Mouse (Mus musculus) limb, embryonic 15.5 days (tissue): ENCODE results near the gene Gpr68. TPM values are rescaled to one million over a fixed set of nuclear protein-coding genes. Genes with fewer than 3 reads are reported as not detected.

ENCODE experiments used
- ATAC-seq: fragments of 200-750 bp; cut with Nextera tagmentation; 2 replicates; pipeline ENCODE4 v1.8.0; 2017; ENCODE audit warnings: low read depth, moderate TSS enrichment; ENCODE audit not compliant: insufficient number of reproducible peaks, low FRiP score, low TSS enrichment
- H3K27ac ChIP-seq: fragments of 300-500 bp; sonication (generic); 2 replicates; pipeline ENCODE4 v1.5.1; 2015; ENCODE audit warnings: moderate library complexity, mild to moderate bottlenecking, inconsistent platforms
- H3K27me3 ChIP-seq: fragments of 300-500 bp; sonication (generic); 2 replicates; pipeline ENCODE4 v1.6.1; 2015; ENCODE audit warnings: inconsistent platforms
- H3K36me3 ChIP-seq: fragments of 300-500 bp; sonication (generic); 2 replicates; pipeline ENCODE4 v1.6.1; 2015; ENCODE audit warnings: inconsistent platforms
- H3K4me1 ChIP-seq: fragments of 300-500 bp; sonication (generic); 2 replicates; pipeline ENCODE4 v1.6.1; 2015; ENCODE audit warnings: inconsistent platforms
- H3K4me2 ChIP-seq: fragments of 300-500 bp; sonication (generic); 2 replicates; pipeline ENCODE4 v1.6.1; 2015; ENCODE audit warnings: mild to moderate bottlenecking, inconsistent platforms
- H3K4me3 ChIP-seq: fragments of 300-500 bp; sonication (generic); 2 replicates; pipeline ENCODE4 v1.5.1; 2015; ENCODE audit warnings: mild to moderate bottlenecking, inconsistent platforms
- H3K9ac ChIP-seq: fragments of 300-500 bp; sonication (generic); 2 replicates; pipeline ENCODE4 v1.6.1; 2015; ENCODE audit warnings: inconsistent platforms
- H3K9me3 ChIP-seq: fragments of 300-500 bp; sonication (generic); 2 replicates; pipeline ENCODE4 v1.6.1; 2016; ENCODE audit warnings: inconsistent platforms
- WGBS: fragments of 180-500 bp; shearing (Covaris S2); methylation state at CpG from one replicate; pipeline ENCODE4 v1.1.7; 2015; 5-methylcytosine and 5-hydroxymethylcytosine counted together
- polyA plus RNA-seq: library from polyadenylated mRNA; unstranded; fragments of >200 nt; fragmentation: Nextera tagmentation; extraction: Ambion mirVana; gene quantifications from 2 replicates; pipeline ENCODE4 v1.2.1, GENCODE M21; 2015

The Gpr68 gene
- polyA plus RNA-seq, result 0.33 and 0.61 TPM in 2 replicates

DNA sequence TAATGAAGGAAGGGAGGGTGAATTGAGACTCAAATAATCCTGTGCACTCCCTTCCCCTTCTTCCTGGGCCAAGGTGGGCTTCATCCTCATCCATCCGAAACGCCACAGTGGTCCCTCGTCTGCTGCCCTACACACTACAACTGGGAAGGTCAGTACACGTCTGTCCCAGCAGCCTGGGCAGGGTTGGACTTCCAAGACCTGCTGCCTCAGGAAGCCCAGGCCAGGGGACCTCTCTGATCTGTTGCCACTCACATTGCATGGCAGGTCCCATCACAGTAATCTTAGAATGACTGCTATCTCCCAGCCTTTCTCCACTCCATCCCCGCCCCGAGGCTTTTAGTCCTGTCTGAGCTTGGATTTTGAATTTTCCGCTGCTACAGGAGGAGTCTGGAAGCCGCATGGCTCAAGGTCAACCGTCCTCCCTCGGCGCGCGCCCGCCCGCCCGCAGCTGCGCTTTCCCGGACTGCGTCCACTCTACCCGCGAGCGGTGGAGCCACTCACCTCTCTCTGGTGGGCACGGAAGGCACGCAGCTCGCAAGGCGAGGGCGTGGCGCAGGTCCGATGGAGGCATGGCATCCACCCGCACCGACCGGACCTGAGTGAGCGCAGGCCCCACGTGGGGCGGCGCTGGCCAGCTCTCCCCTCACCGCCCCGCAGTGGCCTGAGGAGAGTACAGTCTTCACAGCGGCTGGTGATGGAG lies at the start of gene Gpr68:
Gpr68 (minus strand) TSS at position 601 of the 700 bp plus-strand sequence.
- H3K36me3 ChIP-seq, result no peaks in the 10 kb centered on the region
- no peak within 1 kb of the TSS for H3K27ac ChIP-seq
- no peaks in the 10 kb centered on the region for H3K9me3 ChIP-seq
- H3K4me2 ChIP-seq, result peak within 1 kb of the TSS; percentile 80
- H3K4me3 ChIP-seq, result peak within 1 kb of the TSS; percentile 39
- H3K9ac ChIP-seq, result peak within 1 kb of the TSS; percentile 27; the same call in 1 of the 2 replicates
- H3K27me3 ChIP-seq, result peaks cover 24% of the 10 kb centered on the region
- WGBS, result 5% methylated on average over 39 of the region's 39 CpGs
- peaks cover 23% of the 10 kb centered on the region for H3K4me1 ChIP-seq
- no peak for ATAC-seq

DNA sequence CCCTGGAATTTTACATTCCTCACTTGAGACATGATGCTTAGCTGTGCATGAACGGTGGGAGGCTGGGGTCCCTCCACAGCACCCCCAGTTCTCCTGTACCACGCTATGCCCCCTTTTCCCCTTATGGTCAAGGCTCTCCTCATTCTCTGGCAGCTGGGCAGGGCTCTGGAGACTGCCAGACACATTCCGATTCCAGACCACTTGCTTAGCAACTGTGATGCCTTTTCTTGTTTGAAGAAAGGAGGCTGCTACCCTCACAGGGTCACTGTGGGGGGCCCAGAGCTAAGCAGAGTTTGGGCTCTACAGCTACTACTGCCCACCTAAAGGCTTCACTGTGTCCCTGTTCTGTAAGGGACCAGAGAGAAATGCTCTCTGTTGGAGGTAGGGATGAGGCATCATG lies 49.3 kb upstream of the Gpr68 start:
- ATAC-seq, result no peak
- H3K9me3 ChIP-seq, result no peaks in the 10 kb centered on the region
- H3K36me3 ChIP-seq, result no peaks in the 10 kb centered on the region
- H3K4me3 ChIP-seq, result no peak overlapping the region
- H3K9ac ChIP-seq, result no peak overlapping the region
- H3K27ac ChIP-seq, result no peak overlapping the region
- peaks cover 9% of the 10 kb centered on the region for H3K4me1 ChIP-seq
- no peak overlapping the region for H3K4me2 ChIP-seq
- H3K27me3 ChIP-seq, result no peaks in the 10 kb centered on the region
- 51% methylated on average over 3 of the region's 3 CpGs for WGBS

DNA sequence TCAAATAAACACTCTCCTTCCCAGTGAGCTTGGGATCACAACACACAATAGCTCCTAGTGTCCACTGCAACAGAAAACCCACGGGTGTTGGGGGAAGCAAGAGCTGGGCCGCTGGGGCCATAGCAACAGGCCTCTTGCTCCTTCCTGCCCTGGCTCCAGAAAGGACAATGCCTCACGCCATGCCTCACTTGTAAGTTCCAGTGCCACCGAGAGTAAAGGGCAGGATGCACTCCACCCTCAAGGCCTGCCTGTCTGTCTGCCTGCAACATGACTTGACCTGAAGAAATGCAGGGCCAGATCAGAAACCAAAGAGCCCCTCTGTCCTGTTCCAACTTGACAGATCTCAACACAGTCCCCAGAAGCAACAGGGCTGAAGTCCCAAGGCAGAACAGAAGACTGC lies 48.8 kb upstream of the Gpr68 start:
- H3K27ac ChIP-seq, result no peak overlapping the region
- WGBS, result 51% methylated on average over 4 of the region's 4 CpGs

DNA sequence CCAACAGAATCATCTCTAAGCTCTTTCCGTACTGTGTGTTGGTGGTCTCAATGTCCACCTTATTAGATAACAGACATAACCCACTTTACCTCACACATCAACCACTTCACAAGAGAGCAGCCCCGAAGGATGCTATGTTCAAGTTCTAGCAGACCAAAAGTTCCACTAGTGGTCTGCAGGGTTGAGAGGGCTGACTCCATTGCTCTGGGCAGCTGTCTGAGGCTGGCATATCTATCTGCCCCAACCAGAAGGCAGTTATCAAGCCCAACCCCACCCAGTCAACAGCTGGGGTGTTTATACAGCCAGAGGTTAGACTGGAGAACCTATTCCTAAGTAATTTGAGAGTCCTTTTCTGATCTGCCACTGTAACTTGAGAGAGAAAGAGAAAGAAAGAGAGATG lies 48.0 kb upstream of the Gpr68 start:
- no peaks in the 10 kb centered on the region for H3K9me3 ChIP-seq
- H3K4me2 ChIP-seq, result no peak overlapping the region
- H3K4me1 ChIP-seq, result peaks cover 11% of the 10 kb centered on the region
- H3K4me3 ChIP-seq, result no peak overlapping the region
- no peak overlapping the region for H3K27ac ChIP-seq
- 94% methylated on average over 2 of the region's 2 CpGs for WGBS
- no peaks in the 10 kb centered on the region for H3K36me3 ChIP-seq
- no peak for ATAC-seq
- H3K27me3 ChIP-seq, result no peaks in the 10 kb centered on the region
- H3K9ac ChIP-seq, result no peak overlapping the region

More for the DNA sequence above, 48.8 kb upstream of the Gpr68 start:
- no peak for ATAC-seq
- Histone ChIP-seq H3K9ac (no peak overlapping the region), H3K4me3 (no peak overlapping the region), H3K36me3 (no peaks in the 10 kb centered on the region), H3K4me1 (peaks cover 11% of the 10 kb centered on the region), H3K27me3 (no peaks in the 10 kb centered on the region), H3K9me3 (no peaks in the 10 kb centered on the region), H3K4me2 (no peak overlapping the region)

DNA sequence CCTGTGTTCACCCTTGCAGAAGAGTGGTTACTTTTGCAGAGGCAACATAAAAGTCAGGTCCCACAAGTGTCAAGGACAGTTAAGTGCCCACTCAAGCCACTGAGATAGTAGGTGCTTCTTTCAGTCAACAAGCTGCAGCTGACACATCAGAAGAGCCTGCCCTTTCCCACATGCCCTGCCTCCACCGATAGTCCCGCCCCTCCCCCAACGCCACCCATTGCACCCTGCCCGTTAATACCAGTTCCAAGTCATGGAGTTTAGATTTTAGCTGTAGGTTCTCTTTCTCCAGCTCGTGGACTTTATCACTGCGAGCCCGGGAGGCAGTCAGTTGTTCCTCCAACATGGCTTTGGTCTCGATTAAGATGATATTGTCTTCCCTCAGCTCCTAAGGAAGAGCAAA lies 45.9 kb upstream of the Gpr68 start:
- Histone ChIP-seq H3K4me2 (no peak overlapping the region), H3K36me3 (no peaks in the 10 kb centered on the region), H3K4me1 (peaks cover 11% of the 10 kb centered on the region), H3K27ac (no peak overlapping the region), H3K4me3 (no peak overlapping the region), H3K9me3 (no peaks in the 10 kb centered on the region), H3K9ac (no peak overlapping the region), H3K27me3 (no peaks in the 10 kb centered on the region)
- WGBS, result 84% methylated on average over 8 of the region's 8 CpGs
- no peak for ATAC-seq

DNA sequence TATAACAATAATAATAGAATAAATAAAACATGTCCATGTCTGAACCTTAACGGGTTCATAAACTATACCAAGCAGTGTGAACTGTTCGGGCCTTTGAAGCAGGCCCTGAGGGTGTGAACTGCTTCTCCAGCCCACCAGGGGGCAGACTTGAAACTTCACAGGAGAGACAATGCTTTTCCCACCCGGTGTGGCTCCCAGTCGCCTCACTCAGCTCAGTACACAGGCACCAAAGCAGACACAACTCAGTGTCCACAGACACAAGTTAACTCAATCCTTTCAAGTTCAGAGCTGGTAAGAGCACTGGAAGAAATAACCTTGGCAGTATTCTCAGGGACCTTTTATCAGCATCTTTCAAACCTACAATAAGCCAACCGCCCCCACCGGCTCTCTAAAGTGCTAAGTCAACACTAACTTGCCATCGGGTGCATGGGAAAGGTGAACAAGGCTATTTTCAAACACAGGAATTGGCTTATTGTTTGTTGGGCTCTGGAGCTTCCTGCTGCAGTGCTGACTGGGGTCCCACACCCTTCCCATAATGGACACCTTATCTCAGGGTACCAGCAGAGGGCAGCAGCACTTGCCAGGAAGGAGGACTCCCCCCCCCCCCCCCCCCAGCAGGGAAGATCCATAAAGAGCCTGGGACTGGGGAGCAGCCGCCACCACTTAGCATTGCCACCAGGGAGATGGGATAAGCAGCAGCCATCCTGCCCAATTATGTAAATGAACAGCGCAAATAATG lies 44.4 kb upstream of the Gpr68 start:
- WGBS, result 40% methylated on average over 9 of the region's 9 CpGs

DNA sequence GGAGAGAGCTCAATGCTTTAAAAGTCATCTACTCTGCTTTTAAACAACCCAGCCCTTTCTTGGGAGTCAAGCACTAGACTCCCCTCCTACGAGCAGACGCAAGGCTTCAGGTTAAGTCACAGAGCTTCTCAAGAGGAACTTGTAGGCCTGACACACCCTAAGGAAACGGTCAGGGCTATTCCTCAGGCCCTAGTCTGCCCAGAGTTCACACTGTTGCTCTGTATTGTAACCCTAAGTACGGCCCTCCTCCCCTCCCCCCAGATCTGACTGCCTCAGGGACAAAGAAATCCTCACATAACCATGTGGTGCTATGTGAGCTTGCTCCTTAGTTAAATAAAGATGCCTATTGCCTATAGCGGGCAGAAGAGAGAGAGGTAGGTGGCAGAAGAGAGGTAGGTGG lies 41.1 kb upstream of the Gpr68 start:
- H3K27ac ChIP-seq, result no peak overlapping the region
- H3K4me1 ChIP-seq, result peaks cover 4% of the 10 kb centered on the region; the same call in 1 of the 2 replicates
- no peak overlapping the region for H3K4me2 ChIP-seq
- no peak for ATAC-seq
- H3K4me3 ChIP-seq, result no peak overlapping the region
- H3K36me3 ChIP-seq, result peaks cover 6% of the 10 kb centered on the region; the same call in 1 of the 2 replicates
- no peak overlapping the region for H3K9ac ChIP-seq
- H3K27me3 ChIP-seq, result no peaks in the 10 kb centered on the region
- 76% methylated on average over 5 of the region's 5 CpGs for WGBS
- H3K9me3 ChIP-seq, result no peaks in the 10 kb centered on the region

More for the DNA sequence above, 44.4 kb upstream of the Gpr68 start:
- peaks cover 4% of the 10 kb centered on the region for H3K4me1 ChIP-seq
- H3K27ac ChIP-seq, result no peak overlapping the region
- no peaks in the 10 kb centered on the region for H3K36me3 ChIP-seq
- H3K9ac ChIP-seq, result no peak overlapping the region
- H3K4me3 ChIP-seq, result no peak overlapping the region
- no peak for ATAC-seq
- peak overlapping the region; percentile 12; the same call in 1 of the 2 replicates for H3K4me2 ChIP-seq
- H3K9me3 ChIP-seq, result no peaks in the 10 kb centered on the region
- H3K27me3 ChIP-seq, result no peaks in the 10 kb centered on the region

DNA sequence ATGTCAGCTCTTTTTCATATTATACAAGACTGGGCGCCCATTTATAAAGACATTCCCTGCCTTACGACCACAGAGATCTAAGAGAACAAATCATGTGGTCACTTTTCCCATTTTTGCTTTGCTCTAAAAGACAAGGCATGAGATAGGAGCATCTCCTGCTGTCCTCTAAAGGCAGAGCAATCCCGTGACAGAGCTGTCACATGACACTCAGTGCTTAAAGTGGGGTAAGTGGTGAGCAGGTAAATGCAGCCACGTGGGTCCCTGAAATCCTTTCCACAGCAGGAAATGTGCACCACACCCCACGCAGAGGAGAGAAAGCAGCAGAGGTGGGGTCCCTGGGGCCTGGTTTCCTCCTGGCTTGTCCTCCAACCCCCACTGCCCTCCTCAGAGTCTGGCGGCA lies 40.0 kb upstream of the Gpr68 start:
- no peaks in the 10 kb centered on the region for H3K27me3 ChIP-seq
- no peak overlapping the region for H3K4me3 ChIP-seq
- H3K9me3 ChIP-seq, result no peaks in the 10 kb centered on the region
- H3K27ac ChIP-seq, result no peak overlapping the region
- ATAC-seq, result no peak
- H3K4me2 ChIP-seq, result no peak overlapping the region
- H3K36me3 ChIP-seq, result peaks cover 6% of the 10 kb centered on the region; the same call in 1 of the 2 replicates
- H3K4me1 ChIP-seq, result peaks cover 4% of the 10 kb centered on the region; the same call in 1 of the 2 replicates
- WGBS, result 77% methylated on average over 6 of the region's 6 CpGs
- H3K9ac ChIP-seq, result no peak overlapping the region

DNA sequence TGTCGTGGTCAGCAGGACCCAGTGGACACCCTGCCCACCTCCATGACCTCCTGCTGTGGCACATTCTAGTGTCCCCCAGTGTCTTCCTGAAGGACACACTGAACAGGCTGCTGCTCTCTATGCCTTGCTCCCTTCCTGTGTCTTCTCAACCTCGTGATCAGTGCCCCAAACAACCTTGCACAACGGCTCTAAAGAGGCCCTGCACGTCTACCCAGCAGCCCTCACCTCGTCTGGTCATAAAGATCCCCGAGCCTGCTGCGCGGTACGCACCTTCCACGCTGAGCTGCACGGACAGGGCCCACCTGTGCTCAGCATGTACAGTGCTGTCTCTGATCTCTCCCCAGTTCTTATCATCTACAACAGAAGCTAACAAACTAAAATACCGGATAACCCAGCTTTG lies 38.0 kb upstream of the Gpr68 start:
- H3K9ac ChIP-seq, result no peak overlapping the region
- H3K27ac ChIP-seq, result no peak overlapping the region
- no peak for ATAC-seq
- H3K4me1 ChIP-seq, result no peaks in the 10 kb centered on the region
- H3K4me2 ChIP-seq, result no peak overlapping the region
- no peaks in the 10 kb centered on the region for H3K9me3 ChIP-seq
- 82% methylated on average over 12 of the region's 12 CpGs for WGBS
- peaks cover 6% of the 10 kb centered on the region; the same call in 1 of the 2 replicates for H3K36me3 ChIP-seq
- no peak overlapping the region for H3K4me3 ChIP-seq
- no peaks in the 10 kb centered on the region for H3K27me3 ChIP-seq

DNA sequence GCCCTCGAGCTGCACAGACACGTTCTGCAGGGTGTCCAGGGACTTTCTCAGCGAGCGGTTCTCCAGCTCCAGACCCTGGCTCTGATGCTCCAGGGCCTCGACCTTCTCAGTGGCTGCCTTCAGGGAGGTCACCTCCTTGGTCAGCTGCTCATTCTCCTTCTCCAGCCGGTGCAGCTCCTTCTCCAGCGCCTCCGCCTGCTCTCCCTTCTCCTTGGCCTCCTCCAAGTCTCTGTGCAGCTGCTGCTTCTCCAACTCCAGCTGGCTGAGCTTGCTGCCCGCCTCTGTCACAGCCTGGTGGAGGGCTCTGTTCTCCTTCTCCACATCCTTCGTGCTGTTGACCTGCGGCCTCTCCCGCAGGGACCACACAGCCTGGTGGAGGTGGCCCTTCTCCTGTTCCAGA lies 37.5 kb upstream of the Gpr68 start:
- H3K9ac ChIP-seq, result no peak overlapping the region

DNA sequence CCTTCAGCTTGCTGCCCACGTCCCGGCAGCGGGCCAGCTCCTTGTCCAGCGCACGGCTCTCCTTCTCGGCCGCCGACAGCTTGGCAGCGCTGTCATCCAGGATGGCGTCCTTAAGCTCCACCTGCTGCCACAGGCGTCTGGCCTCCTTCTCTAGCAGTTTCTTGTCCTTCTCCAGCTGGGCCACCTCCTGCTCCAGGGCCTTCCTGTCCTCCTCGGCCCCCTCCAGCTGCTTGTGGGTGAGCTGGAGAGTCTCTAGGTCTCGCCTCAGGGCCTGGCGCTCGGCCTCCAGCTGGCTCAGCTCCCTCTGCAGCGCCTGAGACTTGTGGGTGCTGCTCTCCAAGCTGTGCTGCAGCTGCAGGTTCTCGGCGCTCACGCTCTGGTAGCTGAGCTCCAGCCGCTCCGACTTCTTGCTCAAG lies 36.9 kb upstream of the Gpr68 start:
- H3K27me3 ChIP-seq, result no peaks in the 10 kb centered on the region
- peaks cover 6% of the 10 kb centered on the region; the same call in 1 of the 2 replicates for H3K36me3 ChIP-seq
- ATAC-seq, result no peak
- H3K27ac ChIP-seq, result no peak overlapping the region
- no peaks in the 10 kb centered on the region for H3K9me3 ChIP-seq
- no peak overlapping the region for H3K4me2 ChIP-seq
- H3K4me3 ChIP-seq, result no peak overlapping the region
- no peak overlapping the region for H3K9ac ChIP-seq
- WGBS, result 90% methylated on average over 21 of the region's 21 CpGs
- no peaks in the 10 kb centered on the region for H3K4me1 ChIP-seq

More for the DNA sequence above, 37.5 kb upstream of the Gpr68 start:
- H3K4me1 ChIP-seq, result no peaks in the 10 kb centered on the region
- peaks cover 6% of the 10 kb centered on the region; the same call in 1 of the 2 replicates for H3K36me3 ChIP-seq
- H3K27me3 ChIP-seq, result no peaks in the 10 kb centered on the region
- no peaks in the 10 kb centered on the region for H3K9me3 ChIP-seq
- no peak overlapping the region for H3K27ac ChIP-seq
- no peak overlapping the region for H3K4me3 ChIP-seq
- H3K4me2 ChIP-seq, result no peak overlapping the region
- no peak for ATAC-seq
- WGBS, result 81% methylated on average over 12 of the region's 12 CpGs

DNA sequence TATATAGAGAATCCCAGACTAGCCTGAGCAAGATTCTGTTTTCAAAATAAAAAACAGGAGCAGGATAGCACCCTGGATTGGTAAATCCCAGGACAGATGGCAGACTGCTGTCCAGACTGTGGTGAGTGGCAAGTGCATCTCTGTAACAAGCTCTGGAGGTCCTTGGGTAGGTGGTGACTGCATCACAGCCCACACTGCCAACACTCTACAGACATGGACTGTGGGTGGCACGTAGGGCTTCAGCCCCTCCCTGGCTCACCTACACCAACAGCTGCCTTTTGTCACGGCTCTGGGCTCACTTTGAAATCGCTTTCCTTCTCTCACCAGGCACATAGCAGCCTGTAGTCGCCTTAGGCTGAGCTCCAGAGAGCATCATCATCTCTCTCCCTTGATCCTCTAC lies 35.1 kb upstream of the Gpr68 start:
- Histone ChIP-seq H3K27me3 (no peaks in the 10 kb centered on the region), H3K4me1 (0 out of 2 replicates have a peak, but pooled peaks cover 3% of the 10 kb centered on the region), H3K9ac (no peak overlapping the region), H3K27ac (no peak overlapping the region), H3K4me3 (no peak overlapping the region), H3K4me2 (no peak overlapping the region), H3K9me3 (no peaks in the 10 kb centered on the region), H3K36me3 (peaks cover 6% of the 10 kb centered on the region; the same call in 1 of the 2 replicates)
- WGBS, result 81% methylated on average over 4 of the region's 4 CpGs
- no peak for ATAC-seq
